Mouse (Mus musculus) central nervous system, embryonic 11.5 days (tissue): Measurements from ENCODE around the gene Lax1. TPM values are rescaled to one million over a fixed set of nuclear protein-coding genes. Genes with fewer than 3 reads are reported as not detected.

Experiments used
- polyA plus RNA-seq: library from polyadenylated mRNA; depleted of rRNA; stranded (reverse); fragments of >200 nt; gene quantifications from 2 replicates; pipeline ENCODE4 v1.2.3, GENCODE M21; 2012; rRNA removed

The Lax1 gene
- 0.57 and 0.58 TPM in 2 replicates for polyA plus RNA-seq

DNA sequence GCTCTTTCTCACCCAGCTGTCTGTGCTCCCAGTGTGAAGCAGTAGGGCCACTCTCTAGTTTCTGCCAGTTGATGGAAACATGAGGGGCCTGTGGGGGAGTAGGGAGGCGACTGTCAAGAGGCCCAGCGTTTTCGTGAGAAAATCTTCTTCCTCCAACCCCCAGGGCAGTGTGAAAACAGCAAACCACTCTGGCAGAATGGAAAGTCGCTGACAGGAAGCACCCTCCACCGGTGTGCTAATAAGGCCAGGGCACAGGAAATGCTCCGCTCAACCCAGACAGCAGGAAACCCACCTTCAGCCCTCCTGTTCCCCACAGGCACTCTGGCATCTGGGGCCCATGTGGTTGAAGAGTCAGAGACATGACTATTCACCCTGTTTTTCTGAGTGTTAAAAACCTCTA, at the start of gene Lax1:
Lax1 (minus strand) TSS at position 212 of the 400 bp plus-strand sequence.

GRCm38 (mm10) chr1:133661203-133661933, 28.5 kb downstream of the Lax1 start, which contains the start of gene Gm38394:
Gene Gm38394, minus strand, starts transcription at chr1:133661318.

GRCm38 (mm10) chr1:133660466-133661202, 29.3 kb downstream of the Lax1 start, which contains the start of gene Zbed6:
Gene Zbed6, minus strand, starts transcription at chr1:133660885.

Other genes starting within 250 kb of the Lax1 start
- gene Snrpe, start 79.8 kb downstream of the Lax1 start, polyA plus RNA-seq: 479 and 624 TPM in 2 replicates
- 5.8 and 8.2 TPM in 2 replicates for gene Zbed6, start 29.2 kb downstream of the Lax1 start, polyA plus RNA-seq
- gene Gm38394, start 28.8 kb downstream of the Lax1 start, polyA plus RNA-seq: 6.8 and 9.7 TPM in 2 replicates
- gene Atp2b4, start 110.9 kb upstream of the Lax1 start, polyA plus RNA-seq: 9.5 and 14.1 TPM in 2 replicates
- 3.9 and 4.7 TPM in 2 replicates for gene Optc, start 217.9 kb upstream of the Lax1 start, polyA plus RNA-seq
- gene Prelp, start 231.3 kb upstream of the Lax1 start, polyA plus RNA-seq: 0.54 and 1.3 TPM in 2 replicates